Mouse (Mus musculus) adrenal gland (tissue): Measurements from ENCODE around the gene Ppcs.

Source experiments
- intact Hi-C: fragments of 180-260 bp; cut with DNase I; formaldehyde crosslinking; loops from one replicate; pipeline ENCODE4 v1.15.1; 2025

Ppcs gene

GRCm38 (mm10) chr4:119421921-119422293, 313 bp downstream of the Ppcs start:
- intact Hi-C loops = loop anchor here (5.0 to 10.0 kb wide), 2 partner anchors 115 to 177 kb away; partner anchors contain the start of genes Foxj3 and Frg2f1

- intact Hi-C loops = loop anchor here (5.0 to 10.0 kb wide), 2 partner anchors 116 to 176 kb away; partner anchors contain the start of genes Foxj3 and Frg2f1
Measured at GRCm38 (mm10) chr4:119421191-119421590, 1.0 kb downstream of the Ppcs start.

- intact Hi-C loops = no loop called here
Measured at GRCm38 (mm10) chr4:119417894-119418293, 4.3 kb downstream of the Ppcs start.

GRCm38 (mm10) chr4:119417270-119417669, 5.0 kb downstream of the Ppcs start:
- intact Hi-C loops = no loop called here

- intact Hi-C loops = no loop called here
Measured at GRCm38 (mm10) chr4:119415072-119415753, 7.0 kb downstream of the Ppcs start, which contains the start of gene Ccdc30. Gene Ccdc30 (minus strand): TSS chr4:119415521.

- intact Hi-C loops = no loop called here
Measured at GRCm38 (mm10) chr4:119412791-119413190, 9.4 kb downstream of the Ppcs start.

GRCm38 (mm10) chr4:119411877-119412650, 10.2 kb downstream of the Ppcs start:
- intact Hi-C loops = no loop called here

- intact Hi-C loops = no loop called here
Measured at GRCm38 (mm10) chr4:119403431-119403830, 18.8 kb downstream of the Ppcs start.

- intact Hi-C loops = no loop called here
Measured at GRCm38 (mm10) chr4:119400896-119401295, 21.3 kb downstream of the Ppcs start.

- intact Hi-C loops = loop anchor here (10.0 kb wide), 1 partner anchor 66 kb away; no protein-coding TSS in a partner anchor
Measured at GRCm38 (mm10) chr4:119398751-119399150, 23.5 kb downstream of the Ppcs start.

- intact Hi-C loops = loop anchor here (10.0 kb wide), 1 partner anchor 74 kb away; no protein-coding TSS in a partner anchor
Measured at GRCm38 (mm10) chr4:119390369-119390768, 31.9 kb downstream of the Ppcs start.

GRCm38 (mm10) chr4:119389184-119389583, 33.0 kb downstream of the Ppcs start:
- intact Hi-C loops = no loop called here

- intact Hi-C loops = no loop called here
Measured at GRCm38 (mm10) chr4:119381471-119382190, 40.6 kb downstream of the Ppcs start.

- intact Hi-C loops = no loop called here
Measured at GRCm38 (mm10) chr4:119369460-119369859, 52.8 kb downstream of the Ppcs start.
